Mouse (Mus musculus) MEL-GATA-1-ER (cell line): ENCODE data around the gene Ubap1.

Experiments
- DNase-seq: peaks from one replicate; pipeline ENCODE4 v3.0.0-alpha.2; 2012; ENCODE audit warnings: low read depth; ENCODE audit errors: extremely low read depth

The Ubap1 gene

DNA sequence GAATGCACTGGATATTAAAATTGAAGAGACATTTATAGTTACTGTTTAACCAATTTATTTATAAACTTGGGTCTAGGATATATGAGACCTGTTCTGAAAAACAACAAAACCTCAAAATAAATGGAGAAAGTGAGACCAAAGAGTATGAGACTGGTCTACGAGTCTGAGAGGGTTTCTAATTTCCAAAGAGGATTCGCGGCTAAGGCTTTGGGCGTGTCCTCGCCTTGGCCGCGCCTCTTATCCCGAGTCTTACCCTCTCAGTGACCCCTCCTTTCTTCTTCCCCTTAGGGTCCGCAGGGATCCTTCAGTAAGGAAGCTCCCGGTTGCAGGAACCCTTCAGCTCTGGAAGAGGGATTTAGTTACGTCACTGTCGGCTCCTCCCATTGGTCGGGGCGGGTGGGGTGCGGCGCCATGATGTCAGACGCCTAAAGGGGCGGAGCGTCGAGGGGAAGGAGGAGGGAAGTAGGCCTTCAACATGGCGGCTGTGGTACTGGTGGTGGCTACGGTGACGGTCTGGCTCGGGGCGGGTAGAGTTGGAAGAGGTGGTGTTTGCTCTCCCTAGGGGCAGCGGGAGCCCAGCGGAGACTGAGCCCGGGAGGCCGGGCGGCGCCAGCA lies at the start of gene Ubap1:
Gene Ubap1 (plus strand): TSS at position 413 of the 615 bp plus-strand sequence.
- DNase-seq = peak; percentile 88

DNA sequence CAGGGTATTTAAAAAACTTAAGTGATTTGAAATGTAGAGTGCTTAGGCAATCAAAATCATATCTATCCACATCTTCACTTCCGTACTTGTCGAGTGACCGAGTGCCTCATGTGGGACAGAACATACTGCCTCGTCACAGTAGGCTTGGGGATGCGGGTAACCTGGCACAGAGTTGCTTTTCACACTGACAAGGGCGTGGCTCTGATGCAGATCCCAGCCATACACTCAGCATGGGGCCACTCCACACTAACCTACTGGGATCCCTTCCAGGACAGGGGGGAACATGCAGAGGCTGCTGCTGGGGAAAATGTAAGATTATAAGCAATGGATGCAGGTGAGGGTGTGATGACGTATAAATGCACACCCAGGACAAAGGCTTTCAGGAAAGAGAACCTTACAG lies 45.1 kb upstream of the Ubap1 start:
- no peak for DNase-seq

- no peak for DNase-seq
Observed at GRCm38 (mm10) chr4:41304302-41304701, 44.5 kb upstream of the Ubap1 start.

GRCm38 (mm10) chr4:41307406-41307805 lies 41.4 kb upstream of the Ubap1 start:
- no peak for DNase-seq

GRCm38 (mm10) chr4:41310567-41311563 lies 37.9 kb upstream of the Ubap1 start:
- DNase-seq = no peak

GRCm38 (mm10) chr4:41313722-41314121 lies 35.1 kb upstream of the Ubap1 start:
- DNase-seq = no peak

GRCm38 (mm10) chr4:41314141-41315129 lies 34.4 kb upstream of the Ubap1 start, which contains the start of gene Dcaf12:
Gene Dcaf12, minus strand, starts transcription at chr4:41314889.
- peak; percentile 93 for DNase-seq

DNA sequence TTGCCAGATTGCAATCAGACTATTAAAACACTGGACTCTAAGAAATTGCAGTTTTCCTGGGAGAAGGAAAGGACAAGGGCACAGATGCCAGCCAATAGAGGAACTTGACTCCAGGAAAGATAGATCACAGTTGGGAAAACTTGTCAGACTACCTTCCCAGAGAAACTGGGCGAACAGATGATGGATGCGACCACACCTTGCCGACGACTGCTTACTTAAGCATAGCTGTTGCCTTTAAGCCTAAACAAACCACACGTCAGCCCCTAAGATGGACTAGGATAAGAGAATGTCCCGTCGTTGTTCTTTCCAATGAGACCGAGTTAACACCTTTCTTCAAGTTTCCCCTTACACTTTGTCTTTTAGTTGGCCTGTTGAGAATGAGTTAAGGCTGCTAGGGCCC lies 33.6 kb upstream of the Ubap1 start:
- no peak for DNase-seq

GRCm38 (mm10) chr4:41318267-41318666 lies 30.5 kb upstream of the Ubap1 start:
- DNase-seq = no peak

GRCm38 (mm10) chr4:41320971-41321370 lies 27.8 kb upstream of the Ubap1 start:
- DNase-seq = no peak

GRCm38 (mm10) chr4:41326876-41327275 lies 21.9 kb upstream of the Ubap1 start:
- DNase-seq = no peak

GRCm38 (mm10) chr4:41329481-41329880 lies 19.3 kb upstream of the Ubap1 start:
- no peak for DNase-seq

DNA sequence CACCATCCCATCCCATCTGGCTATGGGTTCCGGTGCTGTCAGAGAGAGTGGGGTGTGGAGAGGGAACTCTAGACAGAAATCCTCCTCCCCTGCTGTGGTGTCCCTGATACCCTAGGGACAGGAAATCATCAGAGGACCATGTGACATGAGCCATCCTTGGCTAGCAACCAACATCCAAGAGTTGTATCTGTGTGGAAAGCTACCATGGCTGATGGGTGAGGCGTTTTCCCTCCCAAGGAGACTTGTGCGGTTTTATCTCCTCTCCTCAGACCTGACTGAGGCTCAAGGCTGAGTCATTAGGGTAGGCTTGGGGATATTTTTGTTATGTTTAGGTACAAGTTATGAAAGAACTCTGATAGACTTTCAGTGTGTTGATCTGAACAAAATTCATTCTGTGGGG lies 17.7 kb upstream of the Ubap1 start:
- DNase-seq = peak; percentile 98

DNA sequence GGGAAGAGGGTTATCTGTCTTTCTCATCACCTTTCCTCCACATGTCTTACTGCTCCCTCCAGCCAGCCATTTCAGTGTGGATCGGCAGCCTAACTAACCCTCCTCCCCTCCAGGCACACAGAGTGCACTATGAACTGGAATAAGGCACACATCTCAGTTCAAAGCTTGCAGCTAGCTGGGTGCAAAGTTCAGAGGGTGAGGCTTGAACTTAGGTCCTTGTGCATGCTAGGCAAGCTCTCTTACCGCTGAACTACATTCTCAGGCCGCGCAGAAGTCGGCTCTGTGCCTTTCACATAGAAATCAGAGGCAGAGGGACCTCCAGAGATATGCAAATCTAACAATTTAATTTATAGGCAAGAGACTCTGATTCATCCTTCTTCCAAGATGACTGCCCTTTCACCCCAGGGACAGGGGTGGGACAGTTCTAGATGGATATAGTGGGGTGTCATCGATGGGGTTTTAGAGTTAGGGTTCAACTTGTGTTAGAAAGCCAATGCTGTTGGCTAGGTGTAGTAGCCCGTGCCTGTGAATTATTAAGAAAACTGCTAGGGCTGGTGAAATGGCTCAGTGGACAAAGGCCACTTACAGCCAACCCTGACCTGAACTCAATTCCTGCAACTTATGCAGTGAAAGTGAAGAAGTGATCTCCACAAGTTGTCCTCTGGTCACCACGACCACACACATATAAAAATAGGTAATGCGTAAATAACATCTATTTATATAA lies 16.9 kb upstream of the Ubap1 start:
- DNase-seq = no peak

DNA sequence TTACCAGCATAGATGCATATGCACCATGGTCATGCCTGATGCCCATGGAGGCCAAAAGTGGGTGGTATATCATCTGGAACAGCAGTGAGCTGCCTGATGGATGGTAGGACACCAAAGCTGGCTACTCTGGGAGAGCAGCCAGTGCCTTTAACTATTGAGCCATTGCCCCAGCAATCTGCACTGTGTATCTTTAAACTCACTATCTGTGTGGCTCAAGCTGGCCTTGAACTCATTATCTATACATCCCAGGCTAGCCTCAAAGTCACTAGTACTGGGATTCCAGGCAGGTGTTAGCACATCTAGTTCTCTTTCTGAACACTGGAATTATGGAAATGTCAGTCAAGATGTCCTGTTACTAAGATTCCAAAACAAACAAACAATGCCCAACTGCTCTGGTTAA lies 12.2 kb upstream of the Ubap1 start:
- DNase-seq = no peak

- DNase-seq = no peak
Observed at GRCm38 (mm10) chr4:41340912-41341550, 7.8 kb upstream of the Ubap1 start.

DNA sequence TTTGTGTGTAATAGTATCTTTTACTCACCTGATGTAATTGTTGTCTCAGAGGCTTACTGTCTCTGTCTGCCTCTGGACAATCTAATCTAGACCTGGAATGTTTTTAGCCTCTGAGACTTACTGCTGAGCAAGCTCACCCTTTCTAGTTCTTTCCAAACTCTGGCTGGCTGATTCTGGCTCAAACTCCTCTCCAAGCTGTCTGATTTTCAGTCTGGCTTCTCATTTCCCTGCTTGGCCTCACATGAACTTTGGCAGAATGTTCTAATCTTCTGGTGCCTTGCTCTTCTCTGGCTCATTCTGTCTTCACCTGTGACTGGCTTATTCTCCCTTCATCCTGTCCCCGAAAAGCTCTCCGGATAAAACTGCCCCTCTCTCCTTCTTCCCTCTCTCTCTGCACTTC lies 2.8 kb upstream of the Ubap1 start:
- no peak for DNase-seq

- DNase-seq = no peak
Observed at GRCm38 (mm10) chr4:41347839-41348238, 957 bp upstream of the Ubap1 start.

GRCm38 (mm10) chr4:41349199-41349591 lies 399 bp downstream of the Ubap1 start:
- no peak for DNase-seq

DNA sequence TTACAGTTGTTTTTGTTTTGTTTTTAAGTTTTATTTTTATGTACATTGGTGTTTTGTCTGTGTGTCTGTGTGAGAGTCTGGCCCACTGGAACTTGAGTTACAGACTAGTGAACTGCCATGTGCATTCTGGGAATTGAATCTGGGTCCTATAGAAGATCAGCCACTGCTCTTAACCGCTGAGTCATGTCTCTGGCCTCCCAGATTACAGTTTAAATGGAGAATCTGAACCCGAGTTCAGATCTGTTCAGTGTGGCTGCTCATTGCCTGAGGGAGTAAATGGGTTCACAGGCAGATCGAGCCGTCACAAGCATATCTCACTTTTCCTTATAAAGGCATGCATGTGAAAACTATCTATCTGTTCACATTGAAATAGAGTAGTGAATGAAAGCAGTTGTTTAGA lies 4.0 kb downstream of the Ubap1 start:
- DNase-seq = peak; percentile 31
